Mouse (Mus musculus): ENCODE results near the gene Dhx35. TPM values are rescaled to one million over a fixed set of nuclear protein-coding genes. Genes with fewer than 3 reads are reported as not detected.

Dhx35 gene
- total RNA-seq (2023) = 10 to 100 TPM; 31.1 to 35.3 TPM

GRCm38 (mm10) chr2:158794494-158795004 is at the start of gene Dhx35:
Gene Dhx35, plus strand, starts transcription at chr2:158794807.

GRCm38 (mm10) chr2:158767742-158768339 is 26.8 kb upstream of the Dhx35 start, which contains the start of gene Fam83d:
Gene Fam83d, plus strand, starts transcription at chr2:158768093.

Other genes with a start within 250 kb of the Dhx35 start
- gene Slc32a1, start 184.0 kb upstream of the Dhx35 start, total RNA-seq (2023) = not detected
- 10 to 100 TPM; 61.7 to 62.8 TPM for gene Actr5, start 169.9 kb upstream of the Dhx35 start, total RNA-seq (2023)
- 10 to 100 TPM; 85.8 to 97.1 TPM for gene Ppp1r16b, start 129.4 kb upstream of the Dhx35 start, total RNA-seq (2023)
- gene Fam83d, start 26.7 kb upstream of the Dhx35 start, total RNA-seq (2023) = 1 to 10 TPM; 1.6 to 2.6 TPM